ENCODE assay signal across 10 mouse cellular contexts in genomic region chr12:79732355-79733115, GRCm38 (mm10).
DNase-seq lines count a peak whose midpoint lies in the region; ATAC-seq and TF ChIP-seq lines count a peak whose summit lies in the region.
"Had no signal": no experiment of that assay in that cellular context is flagged by ENCODE, and none has a peak within 500 bp of the region (broad histone marks: within the 10 kb centered on the region; RNA-seq: fewer than 3 reads in every experiment).

No protein-coding gene starts in this region.

- H3K9ac ChIP-seq in heart, postnatal 0 days (replicated peaks; ENCODE audit: low read depth, low read length): no peak overlapping the region
- H3K9ac ChIP-seq in liver, postnatal 0 days (replicated peaks): no peak overlapping the region

- peak; percentile 33; the same call in 1 of the 2 replicates for ATAC-seq in heart, postnatal 0 days (ENCODE audit: insufficient read depth, low read depth)
- no peak; the same call in 1 of the 2 replicates for ATAC-seq in liver, postnatal 0 days

- no peak overlapping the region for H3K4me2 ChIP-seq in heart, postnatal 0 days (ENCODE audit: low read depth, low read length)
- no peak overlapping the region for H3K4me2 ChIP-seq in liver, postnatal 0 days (ENCODE audit: low read depth, low read length)

- no peaks in the 10 kb centered on the region for H3K27me3 ChIP-seq in heart, postnatal 0 days (ENCODE audit: control insufficient read depth, insufficient read depth, low read length)
- H3K27me3 ChIP-seq in liver, postnatal 0 days (ENCODE audit: insufficient read depth, low read length): no peaks in the 10 kb centered on the region

- WGBS in heart, postnatal 0 days: 58% methylated on average over 12 of the region's 12 CpGs
- WGBS in liver, postnatal 0 days (ENCODE audit: insufficient replicate concordance): 52% methylated on average over 12 of the region's 12 CpGs

- H3K36me3 ChIP-seq in heart, postnatal 0 days (replicated peaks; ENCODE audit: control insufficient read depth, insufficient read depth, low read length): 0 out of 2 replicates have a peak, but pooled peaks cover 3% of the 10 kb centered on the region
- no peaks in the 10 kb centered on the region; the same call in 1 of the 2 replicates for H3K36me3 ChIP-seq in liver, postnatal 0 days (replicated peaks; ENCODE audit: insufficient read depth, low read length)

- H3K27ac ChIP-seq in layer of hippocampus, adult 2 months: peak overlapping the region; percentile 33; the same call in 1 of the 2 replicates
- 0 out of 2 replicates have a peak overlapping the region, but pooled peaks have one; percentile 1 for H3K27ac ChIP-seq in heart, postnatal 0 days (ENCODE audit: low read depth)
- H3K27ac ChIP-seq in liver, postnatal 0 days (ENCODE audit: low read depth): no peak overlapping the region

- DNase-seq in layer of hippocampus, adult 2 months (ENCODE audit: low spot score in 2 of 2): peak in 1 of 2 experiments; percentile 26
- no peak for DNase-seq in layer of hippocampus, postnatal 10 days (ENCODE audit: low spot score in 2 of 2)
- peak; percentile 37 for DNase-seq in c-Kit-positive CD71-negative TER-119-negative erythroid progenitor cells, embryonic 14.5 days (ENCODE audit: low read depth)
- no peak for DNase-seq in heart, postnatal 0 days (ENCODE audit: low spot score)
- DNase-seq in liver, postnatal 0 days: no peak
- DNase-seq in cerebellum, postnatal 4 days (ENCODE audit: low spot score in 2 of 2): no peak
- no peak for DNase-seq in gastrocnemius, adult 18-20 months (ENCODE audit: low spot score)
- DNase-seq in thymus, postnatal 10 days (ENCODE audit: low spot score in 2 of 2): no peak
- DNase-seq: lung, adult 18-20 months; thymus, postnatal 4 days had no signal

- H3K4me1 ChIP-seq in heart, postnatal 0 days (ENCODE audit: control insufficient read depth, insufficient read depth): no peaks in the 10 kb centered on the region
- H3K4me1 ChIP-seq in liver, postnatal 0 days (ENCODE audit: insufficient read depth): peaks cover 5% of the 10 kb centered on the region; the same call in 1 of the 2 replicates

- H3K4me3 ChIP-seq in layer of hippocampus, adult 2 months: no peak overlapping the region
- no peak overlapping the region for H3K4me3 ChIP-seq in heart, postnatal 0 days (ENCODE audit: low read depth, low read length)
- no peak overlapping the region for H3K4me3 ChIP-seq in liver, postnatal 0 days (ENCODE audit: low read depth, low read length)

- no peak for TF ChIP-seq CTCF in layer of hippocampus, adult 2 months (conservative IDR thresholded peaks at IDR 0.05)
- no peak for TF ChIP-seq CTCF in heart, postnatal 0 days (IDR thresholded peaks at IDR 0.05; ENCODE audit: low read depth)
- no peak for TF ChIP-seq CTCF in liver, postnatal 0 days (IDR thresholded peaks at IDR 0.05; ENCODE audit: low read depth)

- TF ChIP-seq EP300 in heart, postnatal 0 days (IDR thresholded peaks at IDR 0.05; ENCODE audit: low read depth): no peak
- TF ChIP-seq EP300 in liver, postnatal 0 days (IDR thresholded peaks at IDR 0.05; ENCODE audit: low read depth): peak; percentile 55; the same call in 1 of the 2 replicates

- H3K9me3 ChIP-seq in heart, postnatal 0 days (replicated peaks; ENCODE audit: control insufficient read depth, low read length): peaks cover 14% of the 10 kb centered on the region
- H3K9me3 ChIP-seq in liver, postnatal 0 days (ENCODE audit: low read length): peaks cover 8% of the 10 kb centered on the region
